Mouse (Mus musculus) midbrain, postnatal 0 days (tissue): ENCODE data around the gene Psmc5. TPM values are rescaled to one million over a fixed set of nuclear protein-coding genes. Genes with fewer than 3 reads are reported as not detected.

Source experiments
- ATAC-seq: fragments of 200-750 bp; cut with Nextera tagmentation; 2 replicates; pipeline ENCODE4 v1.8.0; 2017; ENCODE audit warnings: moderate number of reproducible peaks, mild to moderate bottlenecking, moderate TSS enrichment, moderate library complexity; ENCODE audit not compliant: low FRiP score
- DNase-seq: peaks from one replicate; pipeline ENCODE4 v3.0.0-alpha.2; 2015; ENCODE audit warnings: low spot score
- H3K27ac ChIP-seq: fragments of 300-500 bp; sonication (generic); 2 replicates; pipeline ENCODE4 v1.5.1; 2014; ENCODE audit warnings: low read depth, mild to moderate bottlenecking, low read length, mixed read lengths
- H3K27me3 ChIP-seq: fragments of 300-500 bp; sonication (generic); 2 replicates; pipeline ENCODE4 v1.6.1; 2014; ENCODE audit warnings: low read length, control low read depth, mixed read lengths; ENCODE audit not compliant: insufficient read depth
- H3K36me3 ChIP-seq: fragments of 300-500 bp; sonication (generic); 2 replicates; pipeline ENCODE4 v1.6.1; 2014; ENCODE audit warnings: low read length, control low read depth, mixed read lengths; ENCODE audit not compliant: insufficient read depth
- H3K4me1 ChIP-seq: fragments of 300-500 bp; sonication (generic); 2 replicates; pipeline ENCODE4 v1.6.1; 2014; ENCODE audit warnings: mild to moderate bottlenecking, control low read depth, antibody characterized with exemption, low read length, mixed read lengths; ENCODE audit not compliant: insufficient read depth
- H3K4me2 ChIP-seq: fragments of 300-500 bp; sonication (generic); 2 replicates; pipeline ENCODE4 v1.6.1; 2014; ENCODE audit warnings: low read depth, mild to moderate bottlenecking, low read length, mixed read lengths; ENCODE audit not compliant: poor library complexity, severe bottlenecking
- H3K4me3 ChIP-seq: fragments of 300-500 bp; sonication (generic); 2 replicates; pipeline ENCODE4 v1.5.1; 2014; ENCODE audit warnings: low read depth, mild to moderate bottlenecking, low read length, moderate library complexity
- H3K9ac ChIP-seq: fragments of 300-500 bp; sonication (generic); replicated peaks from 2 replicates; pipeline ENCODE4 v1.6.1; 2014; ENCODE audit warnings: mild to moderate bottlenecking, low read length, moderate library complexity, mixed read lengths; ENCODE audit not compliant: poor library complexity, severe bottlenecking
- H3K9me3 ChIP-seq: fragments of 300-500 bp; sonication (generic); 2 replicates; pipeline ENCODE4 v1.6.1; 2016; ENCODE audit warnings: low read length, control low read depth
- CTCF ChIP-seq: IDR thresholded peaks from 2 replicates; pipeline ENCODE4 v1.5.1; 2016; ENCODE audit warnings: antibody characterized with exemption, mild to moderate bottlenecking
- WGBS: fragments of 180-500 bp; shearing (Covaris S2); extraction: QIAGEN DNeasy Blood & Tissue Kit; methylation state at CpG from one replicate; pipeline ENCODE4 v1.1.7; 2014; 5-methylcytosine and 5-hydroxymethylcytosine counted together
- polyA plus RNA-seq: library from polyadenylated mRNA; unstranded; fragments of >200 nt; fragmentation: Nextera tagmentation; extraction: Ambion mirVana; gene quantifications from 2 replicates; pipeline ENCODE4 v1.2.1, GENCODE M21; 2015
- total RNA-seq: library from RNA; depleted of rRNA; stranded (reverse); fragments of >200 nt; gene quantifications from 2 replicates; pipeline ENCODE4 v1.2.3, GENCODE M21; 2014; rRNA removed

The Psmc5 gene
- total RNA-seq, result 76.1 and 88.4 TPM in 2 replicates
- polyA plus RNA-seq, result 280 and 290 TPM in 2 replicates

GRCm38 (mm10) chr11:106255685-106256451 is at the start of gene Psmc5, which contains the start of gene Ftsj3:
TSS of gene Psmc5 (plus strand) at chr11:106256154.
TSS of gene Ftsj3 (minus strand) at chr11:106256079.
- Histone ChIP-seq H3K36me3 (peaks cover 30% of the 10 kb centered on the region), H3K4me1 (0 out of 2 replicates have a peak, but pooled peaks cover 9% of the 10 kb centered on the region), H3K4me2 (peak within 1 kb of the TSS; percentile 91), H3K9me3 (no peaks in the 10 kb centered on the region), H3K27me3 (no peaks in the 10 kb centered on the region), H3K9ac (peak within 1 kb of the TSS; percentile 86), H3K4me3 (peak within 1 kb of the TSS; percentile 72), H3K27ac (peak within 1 kb of the TSS; percentile 82)
- DNase-seq (peak; percentile 97), ATAC-seq (peak; percentile 93)
- TF ChIP-seq CTCF, result peak; percentile 52
- WGBS, result under 1% methylated on average over 42 of the region's 42 CpGs

GRCm38 (mm10) chr11:106212771-106213170 is 43.2 kb upstream of the Psmc5 start:
- peaks cover 37% of the 10 kb centered on the region for H3K36me3 ChIP-seq
- 93% methylated on average over 8 of the region's 8 CpGs for WGBS
- no peak for ATAC-seq

GRCm38 (mm10) chr11:106214856-106215255 is 41.1 kb upstream of the Psmc5 start:
- DNase-seq (no peak), ATAC-seq (no peak)
- H3K27me3 ChIP-seq, result no peaks in the 10 kb centered on the region
- no peak overlapping the region; the same call in 1 of the 2 replicates for H3K9ac ChIP-seq
- WGBS, result 93% methylated on average over 5 of the region's 5 CpGs
- no peak overlapping the region for H3K27ac ChIP-seq
- peaks cover 15% of the 10 kb centered on the region; the same call in 1 of the 2 replicates for H3K4me1 ChIP-seq
- TF ChIP-seq CTCF, result no peak
- H3K4me2 ChIP-seq, result peak overlapping the region; percentile 63
- H3K9me3 ChIP-seq, result no peaks in the 10 kb centered on the region
- peaks cover 18% of the 10 kb centered on the region; the same call in 1 of the 2 replicates for H3K36me3 ChIP-seq
- H3K4me3 ChIP-seq, result peak overlapping the region; percentile 97; the same call in 1 of the 2 replicates

More at GRCm38 (mm10) chr11:106212771-106213170, 43.2 kb upstream of the Psmc5 start:
- Histone ChIP-seq H3K9ac (no peak overlapping the region), H3K27ac (no peak overlapping the region), H3K9me3 (no peaks in the 10 kb centered on the region), H3K27me3 (no peaks in the 10 kb centered on the region), H3K4me2 (no peak overlapping the region), H3K4me3 (no peak overlapping the region), H3K4me1 (peaks cover 9% of the 10 kb centered on the region; the same call in 1 of the 2 replicates)
- DNase-seq, result no peak
- TF ChIP-seq CTCF, result no peak

GRCm38 (mm10) chr11:106215450-106215859 is 40.5 kb upstream of the Psmc5 start:
- H3K27ac ChIP-seq, result peak overlapping the region; percentile 96
- 33% methylated on average over 7 of the region's 7 CpGs for WGBS

GRCm38 (mm10) chr11:106215927-106216729 is 39.8 kb upstream of the Psmc5 start, which contains the start of gene Ccdc47:
TSS of gene Ccdc47 (minus strand) at chr11:106216344.
- WGBS, result under 1% methylated on average over 46 of the region's 46 CpGs
- Histone ChIP-seq H3K4me3 (peak within 1 kb of the TSS; percentile 97), H3K36me3 (peaks cover 9% of the 10 kb centered on the region; the same call in 1 of the 2 replicates), H3K9ac (peak within 1 kb of the TSS; percentile 92), H3K4me1 (peaks cover 15% of the 10 kb centered on the region; the same call in 1 of the 2 replicates), H3K4me2 (peak within 1 kb of the TSS; percentile 63), H3K27me3 (no peaks in the 10 kb centered on the region), H3K27ac (peak within 1 kb of the TSS; percentile 96), H3K9me3 (no peaks in the 10 kb centered on the region)
- TF ChIP-seq CTCF, result no peak
- DNase-seq, result peak; percentile 100
- ATAC-seq, result peak; percentile 97

More at GRCm38 (mm10) chr11:106215450-106215859, 40.5 kb upstream of the Psmc5 start:
- H3K9ac ChIP-seq, result peak overlapping the region; percentile 83
- DNase-seq (no peak), ATAC-seq (no peak)
- peaks cover 15% of the 10 kb centered on the region; the same call in 1 of the 2 replicates for H3K4me1 ChIP-seq
- no peaks in the 10 kb centered on the region for H3K27me3 ChIP-seq
- H3K36me3 ChIP-seq, result peaks cover 13% of the 10 kb centered on the region; the same call in 1 of the 2 replicates
- no peaks in the 10 kb centered on the region for H3K9me3 ChIP-seq
- H3K4me2 ChIP-seq, result peak overlapping the region; percentile 63
- TF ChIP-seq CTCF, result no peak
- peak overlapping the region; percentile 97 for H3K4me3 ChIP-seq
